Mouse (Mus musculus): ENCODE measurements around the gene Gm42715. TPM values are rescaled to one million over a fixed set of nuclear protein-coding genes. Genes with fewer than 3 reads are reported as not detected.

Gm42715 gene
- polyA plus RNA-seq, 1 experiment from 2014 or later, result 18.0 TPM

GRCm38 (mm10) chr7:127549116-127549835 lies 29.9 kb downstream of the Gm42715 start:
- no peak for ATAC-seq (ENCODE audit: insufficient number of reproducible peaks, insufficient read depth, low FRiP score, low TSS enrichment, low read depth)
- H3K4me1 ChIP-seq (replicated peaks), result no peaks in the 10 kb centered on the region
- no peaks in the 10 kb centered on the region for H3K9me3 ChIP-seq
- H3K27ac ChIP-seq, result no peak overlapping the region
- H3K4me2 ChIP-seq, result no peak overlapping the region
- H3K4me3 ChIP-seq (replicated peaks), result no peak overlapping the region
- peaks cover 85% of the 10 kb centered on the region for H3K36me3 ChIP-seq
- H3K27me3 ChIP-seq, result no peaks in the 10 kb centered on the region
- H3K9ac ChIP-seq (replicated peaks), result no peak overlapping the region
- 89% methylated on average over 15 of the region's 15 CpGs for WGBS

- ATAC-seq (ENCODE audit: insufficient number of reproducible peaks, insufficient read depth, low FRiP score, low TSS enrichment, low read depth), result no peak
- no peak overlapping the region for H3K27ac ChIP-seq
- no peaks in the 10 kb centered on the region for H3K9me3 ChIP-seq
Observed at GRCm38 (mm10) chr7:127551558-127551957, 32.2 kb downstream of the Gm42715 start.

GRCm38 (mm10) chr7:127560580-127560979 lies 41.2 kb downstream of the Gm42715 start:
- H3K4me1 ChIP-seq (replicated peaks), result no peaks in the 10 kb centered on the region
- no peak overlapping the region for H3K9ac ChIP-seq (replicated peaks)
- H3K9me3 ChIP-seq, result no peaks in the 10 kb centered on the region
- no peaks in the 10 kb centered on the region for H3K27me3 ChIP-seq
- no peak overlapping the region for H3K27ac ChIP-seq
- H3K4me3 ChIP-seq (replicated peaks), result no peak overlapping the region
- no peak overlapping the region for H3K4me2 ChIP-seq
- peak; percentile 31; the same call in 1 of the 2 replicates for ATAC-seq (ENCODE audit: insufficient number of reproducible peaks, insufficient read depth, low FRiP score, low TSS enrichment, low read depth)
- WGBS, result 95% methylated on average over 11 of the region's 11 CpGs
- peaks cover 89% of the 10 kb centered on the region for H3K36me3 ChIP-seq

More at GRCm38 (mm10) chr7:127551558-127551957, 32.2 kb downstream of the Gm42715 start:
- no peak overlapping the region for H3K4me2 ChIP-seq
- no peak overlapping the region for H3K4me3 ChIP-seq (replicated peaks)
- H3K9ac ChIP-seq (replicated peaks), result no peak overlapping the region
- H3K27me3 ChIP-seq, result no peaks in the 10 kb centered on the region
- H3K36me3 ChIP-seq, result peaks cover 86% of the 10 kb centered on the region
- H3K4me1 ChIP-seq (replicated peaks), result no peaks in the 10 kb centered on the region
- 95% methylated on average over 8 of the region's 8 CpGs for WGBS

GRCm38 (mm10) chr7:127561340-127561858 lies 42.0 kb downstream of the Gm42715 start, which contains the start of gene Tmem265:
Gene Tmem265, plus strand, starts transcription at chr7:127561390.
- Histone ChIP-seq H3K4me2 (no peak within 1 kb of the TSS), H3K4me3 (replicated peaks) (no peak within 1 kb of the TSS), H3K36me3 (peaks cover 88% of the 10 kb centered on the region), H3K27ac (no peak within 1 kb of the TSS), H3K9me3 (no peaks in the 10 kb centered on the region), H3K9ac (replicated peaks) (no peak within 1 kb of the TSS), H3K4me1 (replicated peaks) (no peaks in the 10 kb centered on the region), H3K27me3 (no peaks in the 10 kb centered on the region)
- ATAC-seq (ENCODE audit: insufficient number of reproducible peaks, insufficient read depth, low FRiP score, low TSS enrichment, low read depth), result no peak
- 92% methylated on average over 5 of the region's 5 CpGs for WGBS

GRCm38 (mm10) chr7:127564381-127565150 lies 45.2 kb downstream of the Gm42715 start:
- no peaks in the 10 kb centered on the region for H3K4me1 ChIP-seq (replicated peaks)
- no peak overlapping the region for H3K27ac ChIP-seq
- H3K27me3 ChIP-seq, result no peaks in the 10 kb centered on the region
- 88% methylated on average over 6 of the region's 6 CpGs for WGBS
- peaks cover 77% of the 10 kb centered on the region for H3K36me3 ChIP-seq
- H3K9ac ChIP-seq (replicated peaks), result no peak overlapping the region
- no peaks in the 10 kb centered on the region for H3K9me3 ChIP-seq
- H3K4me2 ChIP-seq, result no peak overlapping the region
- ATAC-seq (ENCODE audit: insufficient number of reproducible peaks, insufficient read depth, low FRiP score, low TSS enrichment, low read depth), result no peak
- H3K4me3 ChIP-seq (replicated peaks), result no peak overlapping the region

- H3K9me3 ChIP-seq, result no peaks in the 10 kb centered on the region
- H3K27me3 ChIP-seq, result no peaks in the 10 kb centered on the region
- ATAC-seq (ENCODE audit: insufficient number of reproducible peaks, insufficient read depth, low FRiP score, low TSS enrichment, low read depth), result peak; percentile 97
- H3K4me2 ChIP-seq, result peak within 1 kb of the TSS; percentile 82
- peaks cover 31% of the 10 kb centered on the region for H3K36me3 ChIP-seq
- peaks cover 19% of the 10 kb centered on the region for H3K4me1 ChIP-seq (replicated peaks)
- H3K9ac ChIP-seq (replicated peaks), result peak within 1 kb of the TSS; percentile 76
- H3K27ac ChIP-seq, result peak within 1 kb of the TSS; percentile 82
- peak within 1 kb of the TSS; percentile 67 for H3K4me3 ChIP-seq (replicated peaks)
- WGBS, result under 1% methylated on average over 17 of the region's 17 CpGs
Observed at GRCm38 (mm10) chr7:127572895-127573471, 53.6 kb downstream of the Gm42715 start, which contains the start of gene Phkg2. Gene Phkg2, plus strand, starts transcription at chr7:127573340.

GRCm38 (mm10) chr7:127573503-127574008 lies 54.2 kb downstream of the Gm42715 start:
- H3K4me3 ChIP-seq (replicated peaks), result peak overlapping the region; percentile 67
- peak; percentile 73; the same call in 1 of the 2 replicates for ATAC-seq (ENCODE audit: insufficient number of reproducible peaks, insufficient read depth, low FRiP score, low TSS enrichment, low read depth)
- H3K36me3 ChIP-seq, result peaks cover 33% of the 10 kb centered on the region
- peaks cover 19% of the 10 kb centered on the region for H3K4me1 ChIP-seq (replicated peaks)
- 2% methylated on average over 25 of the region's 28 CpGs for WGBS
- H3K9ac ChIP-seq (replicated peaks), result peak overlapping the region; percentile 76
- H3K4me2 ChIP-seq, result peak overlapping the region; percentile 82
- H3K27ac ChIP-seq, result peak overlapping the region; percentile 75
- H3K27me3 ChIP-seq, result no peaks in the 10 kb centered on the region
- H3K9me3 ChIP-seq, result no peaks in the 10 kb centered on the region

GRCm38 (mm10) chr7:127574115-127574514 lies 54.7 kb downstream of the Gm42715 start:
- Histone ChIP-seq H3K4me1 (replicated peaks) (peaks cover 19% of the 10 kb centered on the region), H3K27ac (peak overlapping the region; percentile 75; the same call in 1 of the 2 replicates), H3K9me3 (no peaks in the 10 kb centered on the region), H3K27me3 (no peaks in the 10 kb centered on the region), H3K9ac (replicated peaks) (peak overlapping the region; percentile 76), H3K4me2 (peak overlapping the region; percentile 82), H3K36me3 (peaks cover 32% of the 10 kb centered on the region), H3K4me3 (replicated peaks) (peak overlapping the region; percentile 67)
- 20% methylated on average over 7 of the region's 7 CpGs for WGBS
- no peak for ATAC-seq (ENCODE audit: insufficient number of reproducible peaks, insufficient read depth, low FRiP score, low TSS enrichment, low read depth)

GRCm38 (mm10) chr7:127583260-127583659 lies 63.9 kb downstream of the Gm42715 start:
- 88% methylated on average over 6 of the region's 6 CpGs for WGBS
- H3K27me3 ChIP-seq, result no peaks in the 10 kb centered on the region
- no peak overlapping the region for H3K9ac ChIP-seq (replicated peaks)
- peaks cover 10% of the 10 kb centered on the region for H3K4me1 ChIP-seq (replicated peaks)
- H3K36me3 ChIP-seq, result peaks cover 66% of the 10 kb centered on the region
- H3K9me3 ChIP-seq, result no peaks in the 10 kb centered on the region
- ATAC-seq (ENCODE audit: insufficient number of reproducible peaks, insufficient read depth, low FRiP score, low TSS enrichment, low read depth), result no peak
- no peak overlapping the region for H3K4me2 ChIP-seq
- no peak overlapping the region for H3K4me3 ChIP-seq (replicated peaks)
- H3K27ac ChIP-seq, result no peak overlapping the region

- 87% methylated on average over 7 of the region's 7 CpGs for WGBS
- ATAC-seq (ENCODE audit: insufficient number of reproducible peaks, insufficient read depth, low FRiP score, low TSS enrichment, low read depth), result no peak
- peaks cover 18% of the 10 kb centered on the region for H3K4me1 ChIP-seq (replicated peaks)
- no peaks in the 10 kb centered on the region for H3K27me3 ChIP-seq
- no peak overlapping the region for H3K9ac ChIP-seq (replicated peaks)
- no peak overlapping the region for H3K27ac ChIP-seq
- H3K4me3 ChIP-seq (replicated peaks), result no peak overlapping the region
- H3K9me3 ChIP-seq, result no peaks in the 10 kb centered on the region
- H3K36me3 ChIP-seq, result peaks cover 56% of the 10 kb centered on the region
- H3K4me2 ChIP-seq, result no peak overlapping the region
Observed at GRCm38 (mm10) chr7:127585031-127585430, 65.6 kb downstream of the Gm42715 start.

GRCm38 (mm10) chr7:127586149-127586548 lies 66.8 kb downstream of the Gm42715 start:
- Histone ChIP-seq H3K9me3 (no peaks in the 10 kb centered on the region), H3K36me3 (peaks cover 55% of the 10 kb centered on the region), H3K4me3 (replicated peaks) (no peak overlapping the region), H3K9ac (replicated peaks) (no peak overlapping the region), H3K27me3 (no peaks in the 10 kb centered on the region), H3K27ac (no peak overlapping the region), H3K4me1 (replicated peaks) (peaks cover 18% of the 10 kb centered on the region), H3K4me2 (no peak overlapping the region)
- WGBS, result 92% methylated on average over 6 of the region's 6 CpGs
- ATAC-seq (ENCODE audit: insufficient number of reproducible peaks, insufficient read depth, low FRiP score, low TSS enrichment, low read depth), result no peak
